Mouse (Mus musculus): ENCODE results near the gene Fam13c. TPM values are rescaled to one million over a fixed set of nuclear protein-coding genes. Genes with fewer than 3 reads are reported as not detected.

Gene Fam13c
- polyA plus RNA-seq (2011; ENCODE audit: insufficient read depth, insufficient read length, low read depth, missing spikeins): 22.4 and 22.6 TPM in 2 replicates

DNA sequence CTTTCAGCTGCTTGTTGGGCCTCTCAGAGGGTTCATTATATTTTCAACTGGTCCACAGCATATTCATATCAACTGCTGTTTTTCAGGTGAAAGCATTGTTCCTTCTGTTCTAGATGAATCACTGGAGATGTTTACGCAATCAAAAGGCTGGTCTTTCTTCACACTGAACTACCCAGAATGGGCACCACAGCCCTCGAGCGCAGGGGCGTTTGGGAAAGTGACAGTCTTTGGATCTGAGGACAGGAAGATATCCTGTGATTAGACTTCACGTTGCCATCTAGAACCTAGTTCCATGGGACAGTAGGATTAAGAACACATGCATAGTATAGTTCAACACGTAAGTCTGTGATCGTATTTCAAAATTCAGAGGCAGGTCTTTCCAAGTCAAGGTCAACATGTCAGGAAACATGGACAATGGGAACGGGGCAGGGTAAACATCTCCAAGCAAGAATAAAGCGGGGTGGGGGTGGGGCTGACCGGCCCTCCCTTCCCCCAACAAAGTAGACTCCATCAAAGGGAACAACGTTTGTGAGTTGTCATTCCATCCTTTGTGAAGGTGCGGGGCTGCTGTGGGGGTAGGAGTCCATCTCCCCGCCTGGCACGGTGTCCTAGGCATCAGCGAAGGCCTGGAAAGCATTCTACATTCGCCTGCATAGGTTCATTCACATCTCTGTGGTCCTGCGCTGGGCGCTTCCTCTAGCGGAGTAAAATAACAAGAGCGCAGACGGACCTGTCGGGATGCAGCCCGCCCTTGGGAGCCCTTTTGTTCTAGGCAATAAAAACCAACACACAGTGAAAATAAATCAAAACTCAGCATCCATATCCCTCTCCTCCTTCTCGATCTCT is at the start of gene Fam13c:
Fam13c (plus strand) TSS at position 806 of the 846 bp plus-strand sequence.
- Histone ChIP-seq H3K4me1 (ENCODE audit: control insufficient read depth, insufficient read depth, low read length) (peaks cover 7% of the 10 kb centered on the region), H3K9ac (ENCODE audit: low read depth, poor library complexity, severe bottlenecking) (peak within 1 kb of the TSS; percentile 51)

GRCm38 (mm10) chr10:70395900-70396299 is 44.4 kb upstream of the Fam13c start:
- Histone ChIP-seq H3K27me3 (ENCODE audit: control insufficient read depth, insufficient read depth, low read length, poor library complexity, severe bottlenecking) (no peaks in the 10 kb centered on the region), H3K36me3 (ENCODE audit: control insufficient read depth, insufficient read depth, low read length, poor library complexity, severe bottlenecking) (no peaks in the 10 kb centered on the region), H3K9ac (ENCODE audit: low read depth, poor library complexity, severe bottlenecking) (no peak overlapping the region), H3K27ac (ENCODE audit: insufficient read depth, low read length) (no peak overlapping the region), H3K4me1 (ENCODE audit: control insufficient read depth, insufficient read depth, low read length) (no peaks in the 10 kb centered on the region), H3K4me3 (ENCODE audit: low read depth, low read length) (no peak overlapping the region), H3K9me3 (replicated peaks; ENCODE audit: control insufficient read depth, insufficient read depth, low read length, poor library complexity, severe bottlenecking) (peaks cover 42% of the 10 kb centered on the region)
- no peak for TF ChIP-seq POLR2A (IDR thresholded peaks at IDR 0.05; ENCODE audit: insufficient read depth, low read length)
- TF ChIP-seq EP300 (IDR thresholded peaks at IDR 0.05; ENCODE audit: insufficient read depth, low read depth, low read length): no peak
- TF ChIP-seq CTCF (IDR thresholded peaks at IDR 0.05; ENCODE audit: low read depth, low read length): no peak

More for the DNA sequence above, at the start of gene Fam13c:
- H3K9me3 ChIP-seq (replicated peaks; ENCODE audit: control insufficient read depth, insufficient read depth, low read length, poor library complexity, severe bottlenecking): peaks cover 4% of the 10 kb centered on the region; the same call in 1 of the 2 replicates
- peak within 1 kb of the TSS; percentile 68 for H3K4me3 ChIP-seq (ENCODE audit: low read depth, low read length)
- peak within 1 kb of the TSS; percentile 78 for H3K27ac ChIP-seq (ENCODE audit: insufficient read depth, low read length)
- no peaks in the 10 kb centered on the region for H3K36me3 ChIP-seq (ENCODE audit: control insufficient read depth, insufficient read depth, low read length, poor library complexity, severe bottlenecking)
- H3K27me3 ChIP-seq (ENCODE audit: control insufficient read depth, insufficient read depth, low read length, poor library complexity, severe bottlenecking): no peaks in the 10 kb centered on the region
- TF ChIP-seq EP300 (IDR thresholded peaks at IDR 0.05; ENCODE audit: insufficient read depth, low read depth, low read length) (peak; percentile 81), POLR2A (IDR thresholded peaks at IDR 0.05; ENCODE audit: insufficient read depth, low read length) (no peak), CTCF (IDR thresholded peaks at IDR 0.05; ENCODE audit: low read depth, low read length) (no peak)

DNA sequence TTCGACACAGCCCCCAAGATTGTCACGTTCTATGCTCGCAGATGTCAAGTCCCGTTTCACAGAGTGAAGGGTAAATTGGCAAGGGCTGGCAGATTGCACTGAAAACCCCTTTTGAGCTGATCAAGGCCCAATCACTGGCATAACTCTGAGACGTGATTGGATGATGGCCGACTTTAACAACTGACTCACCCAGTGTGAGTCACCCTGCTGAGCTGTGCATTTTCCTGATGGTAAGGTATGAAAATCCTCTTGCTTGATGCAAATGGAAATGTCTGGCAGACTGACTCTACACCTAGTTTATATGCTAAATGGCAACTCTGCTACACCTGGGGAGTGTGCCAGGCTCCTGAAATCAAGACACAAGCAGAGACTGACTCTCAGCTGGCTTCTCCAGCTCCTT is 42.1 kb upstream of the Fam13c start:
- TF ChIP-seq EP300 (IDR thresholded peaks at IDR 0.05; ENCODE audit: insufficient read depth, low read depth, low read length): no peak
- no peak for TF ChIP-seq POLR2A (IDR thresholded peaks at IDR 0.05; ENCODE audit: insufficient read depth, low read length)
- no peak for TF ChIP-seq CTCF (IDR thresholded peaks at IDR 0.05; ENCODE audit: low read depth, low read length)
- no peak overlapping the region for H3K4me3 ChIP-seq (ENCODE audit: low read depth, low read length)
- no peak overlapping the region for H3K9ac ChIP-seq (ENCODE audit: low read depth, poor library complexity, severe bottlenecking)
- H3K4me1 ChIP-seq (ENCODE audit: control insufficient read depth, insufficient read depth, low read length): peaks cover 2% of the 10 kb centered on the region
- H3K9me3 ChIP-seq (replicated peaks; ENCODE audit: control insufficient read depth, insufficient read depth, low read length, poor library complexity, severe bottlenecking): peaks cover 45% of the 10 kb centered on the region
- no peak overlapping the region for H3K27ac ChIP-seq (ENCODE audit: insufficient read depth, low read length)
- no peaks in the 10 kb centered on the region for H3K36me3 ChIP-seq (ENCODE audit: control insufficient read depth, insufficient read depth, low read length, poor library complexity, severe bottlenecking)
- no peaks in the 10 kb centered on the region for H3K27me3 ChIP-seq (ENCODE audit: control insufficient read depth, insufficient read depth, low read length, poor library complexity, severe bottlenecking)

GRCm38 (mm10) chr10:70402006-70402405 is 38.3 kb upstream of the Fam13c start:
- Histone ChIP-seq H3K27ac (ENCODE audit: insufficient read depth, low read length) (no peak overlapping the region), H3K4me1 (ENCODE audit: control insufficient read depth, insufficient read depth, low read length) (peaks cover 2% of the 10 kb centered on the region), H3K9me3 (replicated peaks; ENCODE audit: control insufficient read depth, insufficient read depth, low read length, poor library complexity, severe bottlenecking) (peaks cover 37% of the 10 kb centered on the region), H3K36me3 (ENCODE audit: control insufficient read depth, insufficient read depth, low read length, poor library complexity, severe bottlenecking) (no peaks in the 10 kb centered on the region), H3K27me3 (ENCODE audit: control insufficient read depth, insufficient read depth, low read length, poor library complexity, severe bottlenecking) (no peaks in the 10 kb centered on the region), H3K9ac (ENCODE audit: low read depth, poor library complexity, severe bottlenecking) (no peak overlapping the region), H3K4me3 (ENCODE audit: low read depth, low read length) (no peak overlapping the region)
- TF ChIP-seq POLR2A (IDR thresholded peaks at IDR 0.05; ENCODE audit: insufficient read depth, low read length) (no peak), EP300 (IDR thresholded peaks at IDR 0.05; ENCODE audit: insufficient read depth, low read depth, low read length) (no peak), CTCF (IDR thresholded peaks at IDR 0.05; ENCODE audit: low read depth, low read length) (no peak)

GRCm38 (mm10) chr10:70402711-70403110 is 37.6 kb upstream of the Fam13c start:
- Histone ChIP-seq H3K36me3 (ENCODE audit: control insufficient read depth, insufficient read depth, low read length, poor library complexity, severe bottlenecking) (no peaks in the 10 kb centered on the region), H3K4me1 (ENCODE audit: control insufficient read depth, insufficient read depth, low read length) (peaks cover 2% of the 10 kb centered on the region), H3K4me3 (ENCODE audit: low read depth, low read length) (no peak overlapping the region), H3K9ac (ENCODE audit: low read depth, poor library complexity, severe bottlenecking) (no peak overlapping the region), H3K27me3 (ENCODE audit: control insufficient read depth, insufficient read depth, low read length, poor library complexity, severe bottlenecking) (no peaks in the 10 kb centered on the region), H3K9me3 (replicated peaks; ENCODE audit: control insufficient read depth, insufficient read depth, low read length, poor library complexity, severe bottlenecking) (peaks cover 35% of the 10 kb centered on the region), H3K27ac (ENCODE audit: insufficient read depth, low read length) (no peak overlapping the region)
- TF ChIP-seq POLR2A (IDR thresholded peaks at IDR 0.05; ENCODE audit: insufficient read depth, low read length): no peak
- no peak for TF ChIP-seq CTCF (IDR thresholded peaks at IDR 0.05; ENCODE audit: low read depth, low read length)
- TF ChIP-seq EP300 (IDR thresholded peaks at IDR 0.05; ENCODE audit: insufficient read depth, low read depth, low read length): no peak

All from ES-Bruce4 (cell line).